Mouse (Mus musculus): Measurements from ENCODE around the gene AI987944.

AI987944 gene

DNA sequence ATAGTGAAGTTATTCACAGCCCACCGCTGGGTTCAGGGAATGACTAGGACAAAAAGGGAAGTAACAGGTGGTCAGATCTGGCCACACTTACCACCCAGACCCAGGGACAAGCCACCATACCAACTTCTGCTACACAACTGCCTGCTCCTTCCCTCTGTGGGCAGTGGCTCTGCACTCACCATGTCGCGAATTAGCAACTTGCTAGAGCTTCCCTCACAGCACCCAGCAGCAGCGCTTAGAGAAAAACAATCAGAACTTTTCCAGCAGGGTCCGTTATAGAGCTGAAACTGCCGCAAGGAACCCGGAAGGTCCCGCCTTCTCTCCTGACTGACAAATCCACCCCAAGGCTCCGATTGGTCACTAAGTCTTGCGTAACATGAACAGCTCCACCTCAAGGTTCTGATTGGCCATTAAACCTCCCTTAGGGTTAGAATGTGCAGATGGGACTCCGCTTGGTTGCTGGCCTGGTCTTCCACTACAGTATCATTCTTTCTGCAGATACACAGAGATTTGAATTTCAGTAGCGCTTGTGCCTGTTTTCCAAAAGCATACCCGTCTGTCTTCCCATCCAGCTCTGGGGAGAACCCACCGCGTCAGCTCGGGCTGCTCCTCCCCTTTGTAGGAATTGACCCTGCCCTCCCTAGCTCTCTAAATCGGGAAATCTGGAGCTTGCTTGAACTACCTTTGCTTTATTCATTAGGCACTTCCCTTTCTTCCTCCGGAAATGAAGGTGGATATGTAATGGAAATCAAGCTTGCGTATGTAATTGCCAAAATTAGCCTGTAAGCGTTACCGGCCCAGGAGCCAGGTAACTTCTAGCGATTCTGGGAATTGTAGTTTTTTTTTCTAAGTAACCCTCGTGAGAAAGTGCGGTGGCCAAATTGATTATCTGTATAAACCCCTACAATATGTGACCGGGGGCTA lies at the start of gene AI987944:
Gene AI987944 (minus strand): TSS at position 332 of the 924 bp plus-strand sequence.
- peak; percentile 59 to 68 for DNase-seq

DNA sequence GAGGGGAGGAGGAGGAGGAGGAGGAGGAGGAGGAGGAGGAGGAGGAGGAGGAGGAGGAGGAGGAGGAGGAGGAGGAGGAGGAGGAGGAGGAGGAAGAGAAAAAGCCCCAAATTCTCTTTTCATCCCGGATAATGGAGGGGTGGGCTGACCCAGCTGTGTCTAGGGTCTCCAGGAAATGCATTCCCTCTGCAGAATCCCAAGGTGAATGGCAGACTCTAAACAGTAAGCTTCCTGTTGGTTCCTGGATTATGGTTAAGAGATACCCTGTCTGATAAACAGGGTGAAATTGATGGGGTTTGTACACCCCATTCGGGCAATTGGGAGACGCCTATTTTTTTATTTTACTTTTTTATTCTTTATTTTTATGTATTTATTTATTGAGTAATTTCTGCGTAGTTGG lies 951 bp upstream of the AI987944 start:
- DNase-seq: no peak
